Mouse (Mus musculus) intestine, embryonic 16.5 days (tissue): ENCODE measurements around the gene Runx1. TPM values are rescaled to one million over a fixed set of nuclear protein-coding genes. Genes with fewer than 3 reads are reported as not detected.
A peak's percentile ranks its signal among the peaks of the same experiment; 100 is the strongest.

Source experiments
- ATAC-seq: fragments of 200-750 bp; cut with Nextera tagmentation; 2 replicates; pipeline ENCODE4 v1.8.0; 2017; ENCODE audit warnings: moderate TSS enrichment, moderate library complexity
- H3K27ac ChIP-seq: fragments of 300-500 bp; sonication (generic); 2 replicates; pipeline ENCODE4 v1.5.1; 2014; ENCODE audit warnings: mild to moderate bottlenecking, low read length
- H3K27me3 ChIP-seq: fragments of 300-500 bp; sonication (generic); replicated peaks from 2 replicates; pipeline ENCODE4 v1.6.1; 2014; ENCODE audit warnings: low read length, control low read depth, mixed read lengths; ENCODE audit not compliant: control insufficient read depth, insufficient read depth
- H3K36me3 ChIP-seq: fragments of 300-500 bp; sonication (generic); 2 replicates; pipeline ENCODE4 v1.6.1; 2014; ENCODE audit warnings: low read length, control low read depth; ENCODE audit not compliant: control insufficient read depth, insufficient read depth
- H3K4me1 ChIP-seq: fragments of 300-500 bp; sonication (generic); 2 replicates; pipeline ENCODE4 v1.6.1; 2014; ENCODE audit warnings: low read length, control low read depth, mixed read lengths; ENCODE audit not compliant: control insufficient read depth, insufficient read depth
- H3K4me2 ChIP-seq: fragments of 300-500 bp; sonication (generic); 2 replicates; pipeline ENCODE4 v1.6.1; 2014; ENCODE audit warnings: low read depth, low read length, control low read depth
- H3K4me3 ChIP-seq: fragments of 300-500 bp; sonication (generic); 2 replicates; pipeline ENCODE4 v1.5.1; 2014; ENCODE audit warnings: mild to moderate bottlenecking, low read length
- H3K9ac ChIP-seq: fragments of 300-500 bp; sonication (generic); 2 replicates; pipeline ENCODE4 v1.6.1; 2014; ENCODE audit warnings: low read depth, low read length
- H3K9me3 ChIP-seq: fragments of 300-500 bp; sonication (generic); 2 replicates; pipeline ENCODE4 v1.6.1; 2016; ENCODE audit warnings: low read length, control low read depth; ENCODE audit not compliant: control insufficient read depth
- WGBS: fragments of 180-500 bp; shearing (Covaris S2); extraction: QIAGEN DNeasy Blood & Tissue Kit; methylation state at CpG from one replicate; pipeline ENCODE4 v1.1.7; 2014; 5-methylcytosine and 5-hydroxymethylcytosine counted together
- polyA plus RNA-seq: library from polyadenylated mRNA; unstranded; fragments of >200 nt; fragmentation: Nextera tagmentation; extraction: Ambion mirVana; gene quantifications from 2 replicates; pipeline ENCODE4 v1.2.1, GENCODE M21; 2015

The Runx1 gene
- polyA plus RNA-seq, 1 experiment from 2014 or later, result 2.3 TPM

DNA sequence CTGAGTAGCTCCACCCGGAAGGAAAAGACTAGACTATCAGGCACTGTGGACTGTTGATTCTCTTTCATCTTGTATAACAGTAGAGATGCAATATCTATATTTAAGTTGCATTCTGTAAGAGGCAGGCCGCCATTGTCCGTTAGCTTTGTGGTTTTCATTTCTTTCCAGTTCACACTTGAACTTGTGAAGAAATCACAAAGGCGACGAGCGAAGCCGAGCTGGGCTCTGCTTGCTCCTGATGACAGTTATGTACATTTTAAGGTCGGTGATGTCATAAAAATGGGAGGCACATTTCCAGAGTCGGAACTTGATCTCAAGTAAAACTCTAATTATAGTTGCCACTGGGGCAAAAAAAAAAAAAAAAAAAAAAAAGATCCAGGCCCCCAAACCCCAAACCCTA is 99.1 kb downstream of the Runx1 start:
- Histone ChIP-seq H3K9ac (no peak overlapping the region), H3K27me3 (no peaks in the 10 kb centered on the region), H3K27ac (no peak overlapping the region), H3K9me3 (no peaks in the 10 kb centered on the region), H3K36me3 (no peaks in the 10 kb centered on the region), H3K4me3 (no peak overlapping the region), H3K4me1 (no peaks in the 10 kb centered on the region), H3K4me2 (no peak overlapping the region)
- ATAC-seq, result no peak
- WGBS, result 90% methylated on average over 9 of the region's 9 CpGs

DNA sequence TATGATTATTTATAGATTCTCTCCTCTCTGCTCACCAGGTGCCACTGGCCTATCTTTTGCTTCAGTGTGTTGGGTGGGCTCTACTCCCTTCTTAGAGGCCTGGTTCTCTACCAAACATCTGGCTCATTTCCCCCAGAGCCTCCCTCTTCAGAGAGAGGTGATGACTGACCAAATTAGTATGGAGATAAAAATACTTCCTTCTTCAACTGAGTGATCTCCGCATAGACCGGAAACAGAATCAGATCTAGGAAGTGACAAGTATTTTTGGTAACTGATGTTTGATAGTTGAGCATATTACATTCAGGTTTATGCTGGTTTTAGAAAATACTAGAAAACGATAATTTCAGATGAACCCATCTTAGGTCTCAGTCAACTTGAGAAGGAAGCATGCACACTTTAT is 101.4 kb downstream of the Runx1 start:
- no peak for ATAC-seq
- 89% methylated on average over 3 of the region's 3 CpGs for WGBS
- H3K4me1 ChIP-seq, result no peaks in the 10 kb centered on the region

DNA sequence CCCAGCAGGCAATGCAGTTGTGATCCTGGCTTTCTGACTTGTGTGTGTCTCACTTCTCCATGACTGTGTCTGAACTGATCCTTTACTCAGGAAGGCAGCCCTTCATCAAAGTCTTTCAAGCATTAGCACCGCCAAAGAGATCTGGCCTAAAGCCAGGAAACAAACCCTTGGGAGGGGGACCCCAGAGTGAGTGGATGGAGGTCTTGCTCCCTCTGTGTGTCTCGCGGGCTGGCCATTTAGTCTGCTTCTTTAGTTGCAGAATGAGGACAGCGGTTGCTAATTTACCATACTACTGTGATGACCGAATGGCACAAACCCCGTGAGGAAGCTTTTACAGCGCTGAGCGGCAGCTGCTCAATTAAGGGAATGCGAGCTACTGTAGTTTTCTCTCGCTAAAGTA is 105.3 kb downstream of the Runx1 start:
- no peaks in the 10 kb centered on the region for H3K9me3 ChIP-seq
- peaks cover 3% of the 10 kb centered on the region for H3K4me1 ChIP-seq
- H3K4me3 ChIP-seq, result no peak overlapping the region
- no peak overlapping the region for H3K27ac ChIP-seq
- no peaks in the 10 kb centered on the region for H3K36me3 ChIP-seq
- WGBS, result 64% methylated on average over 10 of the region's 10 CpGs
- no peak overlapping the region for H3K4me2 ChIP-seq
- no peaks in the 10 kb centered on the region for H3K27me3 ChIP-seq
- H3K9ac ChIP-seq, result no peak overlapping the region
- ATAC-seq, result no peak

More for the DNA sequence above, 101.4 kb downstream of the Runx1 start:
- no peak overlapping the region for H3K27ac ChIP-seq
- H3K9me3 ChIP-seq, result no peaks in the 10 kb centered on the region
- no peak overlapping the region for H3K4me3 ChIP-seq
- no peaks in the 10 kb centered on the region for H3K27me3 ChIP-seq
- no peak overlapping the region for H3K4me2 ChIP-seq
- no peaks in the 10 kb centered on the region for H3K36me3 ChIP-seq
- no peak overlapping the region for H3K9ac ChIP-seq

DNA sequence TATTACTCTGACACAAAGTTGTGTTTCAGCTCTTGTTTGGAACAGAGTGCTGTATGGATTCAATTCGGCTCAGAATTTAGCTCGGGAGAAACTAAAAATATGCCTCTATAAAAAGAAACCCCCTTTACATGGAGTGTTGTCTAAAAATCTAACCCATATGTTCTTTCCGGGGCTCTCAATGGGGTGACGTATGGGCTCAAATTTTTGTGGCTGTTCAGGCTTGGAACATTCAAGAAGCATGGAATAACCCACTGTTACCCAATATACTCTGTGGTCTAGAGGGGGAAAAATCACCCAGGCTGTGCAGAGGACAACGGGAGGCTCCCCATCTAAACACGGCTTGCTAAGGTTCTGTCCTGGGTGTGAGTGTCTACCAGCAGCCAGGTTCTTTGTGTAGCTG is 106.2 kb downstream of the Runx1 start:
- Histone ChIP-seq H3K9ac (no peak overlapping the region), H3K4me3 (no peak overlapping the region), H3K9me3 (no peaks in the 10 kb centered on the region), H3K27me3 (no peaks in the 10 kb centered on the region), H3K4me1 (peaks cover 4% of the 10 kb centered on the region), H3K27ac (no peak overlapping the region), H3K36me3 (no peaks in the 10 kb centered on the region), H3K4me2 (no peak overlapping the region)
- no peak for ATAC-seq
- WGBS, result 84% methylated on average over 6 of the region's 6 CpGs

DNA sequence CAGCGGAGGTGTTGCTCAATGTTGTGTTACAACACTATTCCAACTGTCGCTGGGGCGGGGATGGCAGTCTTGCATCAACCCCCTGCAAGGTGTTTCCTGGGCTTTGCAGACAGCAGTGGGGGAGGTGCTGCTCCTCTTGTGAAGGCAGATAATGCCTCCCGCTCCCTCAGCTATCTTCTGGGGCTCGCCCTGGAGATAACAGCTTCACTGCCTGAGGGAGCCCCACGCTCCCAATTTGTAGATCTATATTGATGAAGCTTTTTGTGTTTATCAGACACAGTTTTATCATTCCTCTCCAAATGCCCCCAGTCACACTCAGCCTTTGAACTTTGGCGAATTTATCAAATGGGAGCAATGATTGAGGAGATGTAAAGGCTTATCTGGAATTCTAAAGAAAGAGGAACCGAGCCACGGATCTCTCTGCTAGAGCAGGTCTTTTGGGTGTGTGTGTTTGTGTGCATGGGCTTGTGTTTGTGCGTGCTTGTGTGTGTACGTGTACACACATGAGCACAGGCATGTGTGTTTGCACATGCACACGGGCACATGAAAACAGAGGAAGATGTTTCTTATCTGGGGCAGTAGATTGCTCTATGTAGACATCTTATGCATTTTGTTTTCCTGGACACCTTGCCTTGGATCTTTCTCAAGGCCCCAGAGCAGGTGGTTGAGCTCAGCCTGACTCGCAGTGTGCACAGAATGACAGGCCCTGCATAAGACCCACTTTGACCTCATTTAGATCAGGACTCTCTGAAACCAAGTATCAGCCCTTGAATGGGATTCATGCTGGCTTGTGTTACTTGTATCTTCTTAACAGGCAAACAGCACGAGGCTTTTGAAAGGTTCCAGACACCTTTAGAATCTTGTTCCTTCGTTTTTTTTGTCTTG is 110.1 kb downstream of the Runx1 start:
- Histone ChIP-seq H3K4me3 (no peak overlapping the region), H3K9ac (no peak overlapping the region), H3K27me3 (no peaks in the 10 kb centered on the region), H3K4me1 (peaks cover 4% of the 10 kb centered on the region), H3K9me3 (no peaks in the 10 kb centered on the region), H3K27ac (no peak overlapping the region), H3K4me2 (peak overlapping the region; percentile 16; the same call in 1 of the 2 replicates), H3K36me3 (no peaks in the 10 kb centered on the region)
- ATAC-seq, result peak; percentile 95
- WGBS, result 27% methylated on average over 15 of the region's 15 CpGs

DNA sequence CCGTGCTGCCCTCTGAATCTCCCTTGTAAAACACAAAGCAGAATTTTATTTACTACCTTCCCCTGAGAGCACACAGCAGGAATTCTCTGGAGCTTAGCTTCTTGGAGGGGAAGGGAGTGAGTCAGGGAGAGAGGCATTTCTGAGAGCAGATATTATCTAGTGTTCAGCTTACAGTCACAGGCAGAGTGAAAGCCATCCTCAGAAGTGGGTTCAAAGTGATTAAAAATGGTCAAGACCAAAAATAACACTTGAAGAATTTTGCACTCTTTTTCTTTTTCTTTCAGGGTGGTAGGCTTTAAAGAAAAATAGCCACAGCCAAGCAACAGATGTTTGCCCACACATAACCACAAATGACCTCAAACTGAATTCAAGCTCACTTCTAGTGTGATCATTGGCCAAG is 115.8 kb downstream of the Runx1 start:
- no peak overlapping the region for H3K4me3 ChIP-seq
- no peaks in the 10 kb centered on the region for H3K9me3 ChIP-seq
- no peak overlapping the region for H3K27ac ChIP-seq
- H3K27me3 ChIP-seq, result no peaks in the 10 kb centered on the region
- H3K4me2 ChIP-seq, result no peak overlapping the region
- no peak overlapping the region for H3K9ac ChIP-seq
- no peaks in the 10 kb centered on the region for H3K36me3 ChIP-seq
- 28% methylated on average over 1 of the region's 1 CpGs for WGBS
- ATAC-seq, result no peak
- peaks cover 13% of the 10 kb centered on the region; the same call in 1 of the 2 replicates for H3K4me1 ChIP-seq

DNA sequence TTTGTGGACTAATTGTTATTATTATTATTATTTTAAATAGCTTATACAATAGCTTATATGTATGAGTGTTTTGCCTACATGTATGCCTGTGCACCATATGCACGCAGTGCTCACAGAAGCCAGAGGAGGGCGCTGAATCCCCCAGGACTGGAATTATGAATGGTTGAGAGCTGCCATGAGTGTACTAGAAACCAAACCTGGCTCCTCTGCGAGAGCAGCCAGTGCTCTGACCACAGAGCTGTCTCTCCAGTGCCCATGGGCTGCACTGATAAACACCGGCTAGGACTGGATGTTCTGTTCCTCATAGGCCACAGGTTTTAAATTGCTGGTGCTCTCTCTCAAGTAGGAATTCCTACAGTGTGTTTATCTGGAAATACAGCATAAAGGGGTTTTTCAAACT is 117.2 kb downstream of the Runx1 start:
- Histone ChIP-seq H3K27ac (no peak overlapping the region), H3K36me3 (no peaks in the 10 kb centered on the region), H3K4me3 (no peak overlapping the region), H3K9me3 (no peaks in the 10 kb centered on the region), H3K9ac (no peak overlapping the region), H3K4me1 (peaks cover 13% of the 10 kb centered on the region; the same call in 1 of the 2 replicates), H3K4me2 (no peak overlapping the region), H3K27me3 (0 out of 2 replicates have a peak, but pooled peaks cover 3% of the 10 kb centered on the region)
- no peak for ATAC-seq
- 70% methylated on average over 4 of the region's 4 CpGs for WGBS

DNA sequence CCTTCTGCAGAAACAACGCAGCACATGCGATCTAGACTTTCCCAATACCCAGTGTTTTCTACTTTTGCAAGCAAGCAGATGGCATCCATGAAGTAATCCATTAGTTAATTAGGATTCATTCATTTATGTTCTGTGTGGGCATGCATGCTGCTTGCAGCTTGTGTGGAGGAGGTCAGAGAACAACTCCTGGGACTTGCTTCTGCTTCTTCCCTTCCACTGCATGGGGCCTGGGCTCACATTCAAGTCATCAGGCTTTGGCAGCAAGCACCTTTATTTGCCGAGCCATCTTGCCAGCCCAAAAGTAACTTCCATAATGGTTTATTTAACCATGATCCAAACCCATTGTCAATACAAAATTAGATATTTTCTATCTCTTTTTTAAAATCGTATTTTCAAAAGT is 118.2 kb downstream of the Runx1 start:
- whole genome bisulfite sequencing, result 87% methylated on average over 4 of the region's 4 CpGs
- no peak for ATAC-seq
- H3K4me3 ChIP-seq, result no peak overlapping the region
- H3K9me3 ChIP-seq, result no peaks in the 10 kb centered on the region
- H3K27ac ChIP-seq, result no peak overlapping the region
- H3K9ac ChIP-seq, result no peak overlapping the region
- no peaks in the 10 kb centered on the region for H3K36me3 ChIP-seq
- 0 out of 2 replicates have a peak, but pooled peaks cover 3% of the 10 kb centered on the region for H3K27me3 ChIP-seq
- no peak overlapping the region for H3K4me2 ChIP-seq
- peaks cover 13% of the 10 kb centered on the region; the same call in 1 of the 2 replicates for H3K4me1 ChIP-seq

DNA sequence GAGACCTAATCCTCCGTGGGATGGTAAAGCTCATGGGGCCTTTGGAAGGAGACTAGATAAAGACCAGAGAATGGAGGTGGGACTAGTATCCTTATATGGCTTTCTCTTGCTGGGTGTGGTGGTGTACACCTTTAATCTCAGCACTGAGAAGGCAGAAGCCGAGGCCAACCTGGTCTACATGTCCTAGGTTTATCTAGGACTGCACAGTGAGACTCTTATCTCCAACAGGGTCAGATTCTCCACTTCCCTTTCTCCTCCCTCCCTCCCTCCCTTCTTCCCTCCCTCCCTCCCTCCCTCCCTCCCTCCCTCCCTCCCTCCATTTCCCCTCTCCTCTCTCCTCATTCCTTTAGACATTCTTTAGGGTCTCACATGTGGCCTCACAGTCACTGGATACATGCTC is 118.8 kb downstream of the Runx1 start:
- no peak overlapping the region for H3K9ac ChIP-seq
- no peaks in the 10 kb centered on the region for H3K36me3 ChIP-seq
- H3K4me3 ChIP-seq, result no peak overlapping the region
- no peak overlapping the region for H3K4me2 ChIP-seq
- no peak overlapping the region for H3K27ac ChIP-seq
- 0 out of 2 replicates have a peak, but pooled peaks cover 3% of the 10 kb centered on the region for H3K27me3 ChIP-seq
- WGBS, result 49% methylated on average over 2 of the region's 2 CpGs
- peaks cover 13% of the 10 kb centered on the region; the same call in 1 of the 2 replicates for H3K4me1 ChIP-seq
- H3K9me3 ChIP-seq, result no peaks in the 10 kb centered on the region
- no peak for ATAC-seq
